Mouse (Mus musculus): Measurements from ENCODE around the gene P2ry2. TPM values are rescaled to one million over a fixed set of nuclear protein-coding genes. Genes with fewer than 3 reads are reported as not detected.
A peak's percentile ranks its signal among the peaks of the same experiment; 100 is the strongest.

The P2ry2 gene
- polyA plus RNA-seq, 1 experiment = 2.4 TPM

DNA sequence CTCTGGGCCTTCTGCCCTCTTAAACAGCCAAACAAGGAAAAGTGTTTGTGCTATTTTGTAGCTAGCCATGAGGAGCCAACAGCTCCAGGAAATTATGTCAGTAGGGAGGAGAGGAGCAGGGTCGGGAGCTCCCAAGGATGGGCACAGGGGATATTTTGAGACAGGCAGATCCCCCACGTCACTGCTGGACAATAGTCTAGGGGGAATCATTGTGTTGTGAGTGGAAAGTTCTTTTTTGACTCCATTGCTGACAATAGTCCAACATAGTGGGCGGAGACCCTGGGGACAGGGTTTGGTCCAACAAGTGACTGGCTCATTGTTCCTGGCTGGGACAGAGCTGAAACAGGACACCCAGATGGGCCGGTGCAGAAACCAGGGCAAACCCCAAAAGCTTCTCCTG lies 19.5 kb downstream of the P2ry2 start:
- TF ChIP-seq POLR2A (IDR thresholded peaks at IDR 0.05; ENCODE audit: low read depth, low read length) (no peak), CTCF (IDR thresholded peaks at IDR 0.05; ENCODE audit: borderline replicate concordance, insufficient read depth, low read length) (no peak)
- Histone ChIP-seq H3K4me3 (ENCODE audit: insufficient read depth, low read length) (no peak overlapping the region), H3K4me1 (ENCODE audit: control insufficient read depth, insufficient read depth, low read length) (peaks cover 2% of the 10 kb centered on the region; the same call in 1 of the 2 replicates)

DNA sequence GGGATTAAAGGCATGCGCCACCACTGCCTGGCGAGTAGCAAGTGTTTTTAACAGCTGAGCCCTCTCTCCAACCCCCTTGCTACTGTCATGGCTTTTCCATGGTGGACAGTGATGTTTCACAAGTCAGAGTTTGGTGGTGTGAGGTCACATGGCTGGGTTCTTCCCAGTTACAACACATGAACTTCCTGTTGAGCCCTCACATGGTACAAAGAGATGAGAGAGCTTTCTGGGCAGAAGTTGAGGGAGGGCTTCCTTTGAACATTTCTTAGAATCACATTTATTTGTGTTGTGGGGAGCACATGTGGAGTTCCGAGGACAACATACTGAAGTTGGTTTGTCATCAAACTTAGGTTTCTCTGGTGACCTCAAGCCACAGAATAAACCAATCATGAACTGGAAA lies 20.7 kb downstream of the P2ry2 start:
- H3K4me3 ChIP-seq (ENCODE audit: insufficient read depth, low read length) = no peak overlapping the region
- H3K27ac ChIP-seq (ENCODE audit: insufficient read depth, low read length) = no peak overlapping the region
- TF ChIP-seq POLR2A (IDR thresholded peaks at IDR 0.05; ENCODE audit: low read depth, low read length) (no peak), CTCF (IDR thresholded peaks at IDR 0.05; ENCODE audit: borderline replicate concordance, insufficient read depth, low read length) (no peak)
- peaks cover 2% of the 10 kb centered on the region; the same call in 1 of the 2 replicates for H3K4me1 ChIP-seq (ENCODE audit: control insufficient read depth, insufficient read depth, low read length)

More for the DNA sequence above, 19.5 kb downstream of the P2ry2 start:
- H3K27ac ChIP-seq (ENCODE audit: insufficient read depth, low read length) = no peak overlapping the region

DNA sequence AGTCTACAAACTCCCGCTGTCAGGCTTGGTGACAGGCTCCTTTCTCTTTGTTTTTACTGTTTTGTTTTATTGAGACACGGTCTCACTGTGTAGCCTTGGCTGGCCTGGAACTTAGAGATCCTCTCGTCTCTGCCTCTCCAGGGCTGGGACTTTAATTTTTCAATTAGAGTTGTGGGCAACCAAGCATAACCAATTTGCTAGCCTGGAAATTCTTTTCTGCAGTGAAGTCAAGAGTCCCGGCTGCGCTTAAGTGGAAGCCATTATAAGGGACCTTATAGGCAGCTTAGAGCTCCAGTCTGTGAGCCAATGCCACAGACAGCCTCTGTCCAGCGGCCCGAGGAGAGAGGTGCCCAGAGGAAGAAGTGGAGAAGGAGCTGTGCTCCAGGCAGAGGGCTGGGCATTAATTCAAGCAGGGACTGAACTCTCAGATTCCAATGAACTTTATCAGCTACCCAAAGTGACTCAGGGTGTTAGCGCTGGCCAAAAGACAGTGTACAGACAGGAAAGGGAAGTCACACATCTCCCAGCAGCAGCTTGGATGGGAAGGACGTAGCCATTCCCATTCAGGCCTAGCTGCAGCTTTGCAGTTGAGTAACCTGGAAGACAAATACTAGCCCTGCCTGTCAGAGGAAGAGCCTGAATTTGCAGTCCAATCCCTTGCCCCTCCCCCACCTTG lies 21.9 kb downstream of the P2ry2 start:
- TF ChIP-seq CTCF (IDR thresholded peaks at IDR 0.05; ENCODE audit: borderline replicate concordance, insufficient read depth, low read length) (no peak), POLR2A (IDR thresholded peaks at IDR 0.05; ENCODE audit: low read depth, low read length) (no peak)
- no peak overlapping the region for H3K4me3 ChIP-seq (ENCODE audit: insufficient read depth, low read length)
- peaks cover 2% of the 10 kb centered on the region; the same call in 1 of the 2 replicates for H3K4me1 ChIP-seq (ENCODE audit: control insufficient read depth, insufficient read depth, low read length)
- peak overlapping the region; percentile 65 for H3K27ac ChIP-seq (ENCODE audit: insufficient read depth, low read length)

DNA sequence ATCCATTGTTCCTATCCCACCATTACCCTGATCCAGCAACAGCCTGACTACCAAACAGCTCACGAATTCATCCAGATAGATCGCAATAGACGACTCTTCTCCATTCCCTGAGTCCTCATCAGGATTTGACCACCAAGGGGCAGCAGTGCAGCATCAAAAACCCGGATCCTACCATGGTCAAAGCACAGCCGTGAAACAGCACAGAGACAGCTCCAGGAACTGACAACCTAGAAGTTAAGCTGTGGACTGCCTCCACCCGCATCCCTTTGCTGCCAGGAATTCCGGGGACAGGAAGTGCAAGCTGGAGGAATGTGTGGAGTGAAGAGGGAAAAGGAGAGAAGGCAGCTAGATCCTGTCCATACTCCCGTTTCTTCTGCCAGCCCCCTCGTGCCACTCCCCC lies 24.6 kb downstream of the P2ry2 start:
- Histone ChIP-seq H3K27ac (ENCODE audit: insufficient read depth, low read length) (no peak overlapping the region), H3K4me1 (ENCODE audit: control insufficient read depth, insufficient read depth, low read length) (peaks cover 2% of the 10 kb centered on the region; the same call in 1 of the 2 replicates), H3K4me3 (ENCODE audit: insufficient read depth, low read length) (no peak overlapping the region)
- peak; percentile 48; the same call in 1 of the 2 replicates for TF ChIP-seq CTCF (IDR thresholded peaks at IDR 0.05; ENCODE audit: borderline replicate concordance, insufficient read depth, low read length)
- TF ChIP-seq POLR2A (IDR thresholded peaks at IDR 0.05; ENCODE audit: low read depth, low read length) = no peak

DNA sequence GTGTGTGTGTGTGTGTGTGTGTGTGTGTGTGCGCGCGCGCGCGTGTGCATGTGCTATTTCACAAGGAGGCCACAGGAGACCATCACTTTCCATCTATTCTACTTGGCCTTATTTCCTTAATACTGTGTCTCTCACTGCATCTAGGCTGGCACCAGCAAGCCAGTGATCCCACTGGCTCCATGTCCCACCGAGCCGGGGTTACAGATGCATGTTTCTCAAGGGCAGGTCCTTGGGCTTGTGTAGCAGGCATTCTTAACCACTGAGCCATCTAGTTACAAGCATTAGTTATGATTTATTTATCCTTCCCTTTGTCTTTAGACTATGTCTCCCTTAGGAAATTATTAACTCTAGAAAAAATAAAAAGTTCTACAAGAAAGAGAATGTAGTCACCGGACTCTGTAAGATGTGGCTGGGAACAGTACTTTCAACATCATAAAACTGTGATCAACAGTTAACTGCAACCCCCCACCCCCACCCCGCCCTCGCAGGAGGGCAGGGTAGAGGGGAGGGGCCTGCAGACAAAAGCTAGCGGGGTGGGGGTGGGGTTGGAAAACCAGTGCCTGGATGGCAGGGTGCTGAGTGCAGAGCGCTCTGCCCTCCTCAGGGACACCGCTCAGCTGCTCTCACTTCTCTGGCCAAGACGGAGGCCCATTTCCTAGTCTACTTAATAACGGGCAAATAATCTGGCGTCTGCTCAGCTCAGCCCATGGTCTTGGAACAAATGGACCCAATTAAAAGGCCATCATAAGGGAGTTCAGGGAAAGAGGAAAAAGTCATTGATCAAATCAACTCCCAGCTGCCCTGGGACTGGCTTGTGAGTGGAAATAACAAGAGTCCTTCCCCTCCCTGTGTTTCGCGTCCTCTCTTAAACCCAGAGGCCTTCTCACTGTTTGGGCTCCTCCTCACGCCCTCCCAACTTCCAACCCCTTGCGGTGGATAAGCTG lies 27.9 kb downstream of the P2ry2 start:
- Histone ChIP-seq H3K4me1 (ENCODE audit: control insufficient read depth, insufficient read depth, low read length) (peaks cover under 1% of the 10 kb centered on the region; the same call in 1 of the 2 replicates), H3K27ac (ENCODE audit: insufficient read depth, low read length) (peak overlapping the region; percentile 70), H3K4me3 (ENCODE audit: insufficient read depth, low read length) (no peak overlapping the region)
- peak; percentile 81 for TF ChIP-seq POLR2A (IDR thresholded peaks at IDR 0.05; ENCODE audit: low read depth, low read length)
- TF ChIP-seq CTCF (IDR thresholded peaks at IDR 0.05; ENCODE audit: borderline replicate concordance, insufficient read depth, low read length) = no peak

DNA sequence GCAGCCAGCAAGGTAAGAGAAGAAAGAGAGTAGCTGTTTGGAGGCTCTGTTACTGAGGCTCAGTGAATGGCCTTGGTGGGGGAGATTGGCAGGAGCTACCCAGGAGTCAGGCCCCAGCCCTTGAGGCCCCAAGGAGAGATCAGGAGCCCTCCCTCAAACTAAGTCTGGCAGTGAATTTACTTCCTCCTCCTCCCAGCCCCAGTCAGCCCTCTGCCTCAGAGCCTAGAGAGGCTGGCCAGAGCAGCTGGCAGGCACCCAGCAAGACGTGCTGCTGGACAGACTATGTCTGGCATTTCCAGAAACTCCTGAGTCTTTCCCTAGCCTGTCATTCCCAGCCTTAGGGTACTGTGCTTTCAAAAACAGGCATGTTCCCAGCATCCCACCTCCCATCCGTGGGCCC lies 33.5 kb downstream of the P2ry2 start:
- H3K4me3 ChIP-seq (ENCODE audit: insufficient read depth, low read length) = no peak overlapping the region
- H3K27ac ChIP-seq (ENCODE audit: insufficient read depth, low read length) = 0 out of 2 replicates have a peak overlapping the region, but pooled peaks have one; percentile 9
- TF ChIP-seq CTCF (IDR thresholded peaks at IDR 0.05; ENCODE audit: borderline replicate concordance, insufficient read depth, low read length) (no peak), POLR2A (IDR thresholded peaks at IDR 0.05; ENCODE audit: low read depth, low read length) (no peak)
- peaks cover 8% of the 10 kb centered on the region for H3K4me1 ChIP-seq (ENCODE audit: control insufficient read depth, insufficient read depth, low read length)

DNA sequence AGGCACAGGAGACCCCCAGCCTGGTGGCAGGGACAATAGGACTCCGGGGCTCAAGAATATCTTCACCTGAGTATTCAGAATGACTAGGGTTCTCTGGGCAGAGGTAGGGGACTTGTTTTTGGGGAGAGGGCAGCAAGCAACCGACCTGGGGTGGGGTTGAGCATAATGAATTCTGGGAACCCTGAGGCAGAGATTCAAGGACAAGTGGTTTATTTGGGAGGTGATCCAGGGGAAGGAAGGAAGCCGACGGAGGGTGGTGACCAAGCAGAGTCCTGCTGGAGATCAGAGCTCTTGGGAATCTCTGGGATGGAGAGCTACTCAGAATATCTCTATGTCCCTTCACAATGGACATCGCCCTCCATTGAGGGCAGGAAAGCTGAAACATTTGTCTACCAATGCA lies 34.5 kb downstream of the P2ry2 start:
- Histone ChIP-seq H3K4me1 (ENCODE audit: control insufficient read depth, insufficient read depth, low read length) (peaks cover 8% of the 10 kb centered on the region), H3K27ac (ENCODE audit: insufficient read depth, low read length) (no peak overlapping the region), H3K4me3 (ENCODE audit: insufficient read depth, low read length) (no peak overlapping the region)
- TF ChIP-seq POLR2A (IDR thresholded peaks at IDR 0.05; ENCODE audit: low read depth, low read length) (no peak), CTCF (IDR thresholded peaks at IDR 0.05; ENCODE audit: borderline replicate concordance, insufficient read depth, low read length) (no peak)

DNA sequence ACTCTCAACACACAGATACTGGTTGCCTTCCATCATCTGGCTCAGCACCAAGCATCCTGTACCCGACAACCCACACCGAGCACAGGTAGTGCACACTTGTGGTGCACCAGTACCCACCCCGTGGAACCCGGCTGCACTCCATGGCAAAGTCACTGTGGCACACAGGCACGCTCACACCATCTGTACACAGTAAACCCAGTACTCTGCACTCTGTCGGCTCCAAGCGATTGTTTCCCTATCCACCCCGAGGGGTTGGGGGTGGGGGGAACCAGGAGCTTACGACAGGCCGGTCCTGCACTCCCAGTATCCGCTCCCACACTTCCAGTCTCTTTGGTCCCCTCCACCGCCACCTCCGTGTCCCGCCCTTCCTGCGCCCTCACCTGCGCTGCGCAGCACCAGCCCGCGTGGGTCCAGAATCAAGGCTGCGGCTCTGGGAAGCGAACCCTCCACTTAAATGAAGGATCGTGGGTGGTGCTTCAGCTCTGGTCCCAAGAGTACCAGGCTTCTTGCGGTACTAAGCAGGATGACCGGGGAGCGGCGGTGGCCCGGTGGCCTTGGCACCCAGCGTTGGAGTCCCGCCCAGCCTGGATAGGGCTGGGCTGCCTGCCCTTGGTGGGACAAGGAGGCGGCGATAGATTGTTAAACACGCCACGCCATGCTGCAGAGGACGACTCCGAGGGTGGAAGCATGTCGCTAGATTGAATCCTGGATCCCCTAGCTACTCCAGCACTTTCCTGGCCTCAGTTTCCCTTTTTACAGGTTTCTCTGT lies 38.3 kb downstream of the P2ry2 start, which contains the start of gene P2ry6:
Gene P2ry6 (minus strand): TSS at position 515 of the 769 bp plus-strand sequence.
- Histone ChIP-seq H3K4me1 (ENCODE audit: control insufficient read depth, insufficient read depth, low read length) (0 out of 2 replicates have a peak, but pooled peaks cover 4% of the 10 kb centered on the region), H3K27ac (ENCODE audit: insufficient read depth, low read length) (no peak within 1 kb of the TSS), H3K4me3 (ENCODE audit: insufficient read depth, low read length) (no peak within 1 kb of the TSS)
- no peak for TF ChIP-seq CTCF (IDR thresholded peaks at IDR 0.05; ENCODE audit: borderline replicate concordance, insufficient read depth, low read length)
- no peak for TF ChIP-seq POLR2A (IDR thresholded peaks at IDR 0.05; ENCODE audit: low read depth, low read length)

DNA sequence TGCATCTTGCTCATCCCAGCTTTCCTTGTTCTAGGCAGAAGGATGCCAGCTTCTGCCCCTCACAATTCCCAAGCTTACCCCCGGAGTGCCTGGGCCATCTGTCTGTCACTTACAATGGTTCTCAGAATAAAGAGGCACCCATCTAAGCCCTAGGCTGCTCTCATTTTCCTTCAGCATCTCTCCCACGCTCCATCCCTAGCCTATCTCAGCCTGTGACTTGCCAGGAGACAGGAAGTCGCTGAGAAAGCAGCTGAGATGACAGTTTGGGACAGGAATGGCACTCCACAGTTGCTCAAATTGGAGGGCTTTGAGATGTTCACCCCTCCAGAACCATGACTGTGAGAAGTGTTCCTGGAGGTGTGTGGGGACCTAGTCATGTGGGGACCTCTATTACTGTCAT lies 39.8 kb downstream of the P2ry2 start:
- Histone ChIP-seq H3K27ac (ENCODE audit: insufficient read depth, low read length) (no peak overlapping the region), H3K4me3 (ENCODE audit: insufficient read depth, low read length) (no peak overlapping the region), H3K4me1 (ENCODE audit: control insufficient read depth, insufficient read depth, low read length) (no peaks in the 10 kb centered on the region)
- no peak for TF ChIP-seq POLR2A (IDR thresholded peaks at IDR 0.05; ENCODE audit: low read depth, low read length)
- no peak for TF ChIP-seq CTCF (IDR thresholded peaks at IDR 0.05; ENCODE audit: borderline replicate concordance, insufficient read depth, low read length)
